Mouse (Mus musculus): ENCODE data around the gene Tigd4. TPM values are rescaled to one million over a fixed set of nuclear protein-coding genes. Genes with fewer than 3 reads are reported as not detected.

Tigd4 gene
- total and polyA plus RNA-seq, 3 experiments = not detected

- 0 out of 2 replicates have a peak, but pooled peaks have one; percentile 14 for TF ChIP-seq MEF2A (IDR thresholded peaks at IDR 0.05; ENCODE audit: borderline replicate concordance, low read depth, low read length)
- TF ChIP-seq ZNF384 (IDR thresholded peaks at IDR 0.05; ENCODE audit: low read depth, low read length) = no peak
- TF ChIP-seq CHD1 (IDR thresholded peaks at IDR 0.05; ENCODE audit: low read depth, low read length) = no peak
- no peak; the same call in 1 of the 2 replicates for TF ChIP-seq ETS1 (conservative IDR thresholded peaks at IDR 0.05; ENCODE audit: low read depth, low read length)
- TF ChIP-seq CHD2 (IDR thresholded peaks at IDR 0.05; ENCODE audit: low read length) = no peak
- no peak for TF ChIP-seq UBTF (IDR thresholded peaks at IDR 0.05; ENCODE audit: low read depth, low read length)
- no peak for TF ChIP-seq HCFC1 (IDR thresholded peaks at IDR 0.05; ENCODE audit: low read depth, low read length)
- peak; percentile 81 for TF ChIP-seq SIN3A (IDR thresholded peaks at IDR 0.05; ENCODE audit: low read length)
- TF ChIP-seq TBP (conservative IDR thresholded peaks at IDR 0.05; ENCODE audit: low read depth, low read length) = peak; percentile 80
- no peak for TF ChIP-seq USF2 (conservative IDR thresholded peaks at IDR 0.05; ENCODE audit: low read depth, low read length)
- TF ChIP-seq TCF12 (IDR thresholded peaks at IDR 0.05; ENCODE audit: low read depth, low read length) = peak; percentile 57; the same call in 1 of the 2 replicates
- TF ChIP-seq MXI1 (IDR thresholded peaks at IDR 0.05; ENCODE audit: low read depth, low read length) = peak; percentile 94
- no peak for TF ChIP-seq PAX5 (IDR thresholded peaks at IDR 0.05; ENCODE audit: low read length)
- TF ChIP-seq POLR2A (IDR thresholded peaks at IDR 0.05; ENCODE audit: low read depth, low read length) = peak; percentile 87
- no peak for TF ChIP-seq E2F4 (IDR thresholded peaks at IDR 0.05; ENCODE audit: insufficient replicate concordance, low read depth, low read length)
- peak; percentile 72 for TF ChIP-seq NELFE (IDR thresholded peaks at IDR 0.05; ENCODE audit: low read depth, low read length)
- peak; percentile 90; the same call in 1 of the 2 replicates for TF ChIP-seq MYC (IDR thresholded peaks at IDR 0.05; ENCODE audit: low read depth, low read length)
- TF ChIP-seq MAX (IDR thresholded peaks at IDR 0.05; ENCODE audit: low read length) = peak; percentile 74
- TF ChIP-seq NRF1 (IDR thresholded peaks at IDR 0.05; ENCODE audit: low read depth, low read length) = peak; percentile 60; the same call in 1 of the 2 replicates
- no peak for TF ChIP-seq CTCF (conservative IDR thresholded peaks at IDR 0.05 in 1 of 2, IDR thresholded peaks at IDR 0.05 in 1 of 2; ENCODE audit: low read depth in 2 of 2, low read length in 2 of 2)
- TF ChIP-seq MAZ (IDR thresholded peaks at IDR 0.05; ENCODE audit: low read depth, low read length) = no peak
- no peak for TF ChIP-seq MAFK (IDR thresholded peaks at IDR 0.05; ENCODE audit: insufficient replicate concordance, low read length)
- TF ChIP-seq POLR2AphosphoS2 (IDR thresholded peaks at IDR 0.05; ENCODE audit: low read depth, low read length) = peak; percentile 58; the same call in 1 of the 2 replicates
Observed at GRCm38 (mm10) chr3:84569587-84569986, 23.8 kb upstream of the Tigd4 start (continued).

DNA sequence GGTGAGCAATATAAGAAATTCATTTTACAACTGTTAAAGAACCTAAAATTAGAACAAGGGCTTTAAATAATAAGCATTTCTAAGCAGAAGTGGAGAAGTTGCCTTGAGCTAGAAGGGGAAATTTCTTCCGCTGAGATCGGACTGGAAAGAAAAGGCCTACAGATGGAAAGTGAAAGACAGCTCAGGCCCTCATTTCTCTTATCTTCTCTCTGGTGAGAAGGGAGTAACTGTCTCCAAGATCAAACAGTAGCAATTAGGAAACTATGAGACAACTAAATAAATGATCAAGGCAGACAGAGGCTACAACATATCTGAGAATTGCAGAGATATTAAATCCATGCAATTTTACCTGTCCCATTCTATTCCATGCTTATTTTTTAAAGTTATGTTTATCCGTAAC is 22.9 kb upstream of the Tigd4 start:
- H3K4me3 ChIP-seq (replicated peaks in 1 of 3; ENCODE audit: low read depth in 2 of 3, low read length in 2 of 3, poor library complexity in 1 of 3) = no peak overlapping the region
- H3K36me3 ChIP-seq (replicated peaks in 1 of 2; ENCODE audit: control insufficient read depth in 1 of 2, insufficient read depth in 1 of 2, low read length in 1 of 2) = peaks cover 0 to 5% of the 10 kb centered on the region in 2 experiments
- H3K4me2 ChIP-seq (ENCODE audit: insufficient read depth, low read depth, poor library complexity, severe bottlenecking) = peak overlapping the region; percentile 75
- no peaks in the 10 kb centered on the region for H3K9me3 ChIP-seq (replicated peaks; ENCODE audit: low read length)
- H3K4me1 ChIP-seq (ENCODE audit: control insufficient read depth in 1 of 2, insufficient read depth in 2 of 2) = peaks cover 6 to 39% of the 10 kb centered on the region in 2 experiments
- TF ChIP-seq HCFC1 (IDR thresholded peaks at IDR 0.05; ENCODE audit: low read depth, low read length) (no peak), MYC (IDR thresholded peaks at IDR 0.05; ENCODE audit: low read depth, low read length) (no peak), ELF1 (IDR thresholded peaks at IDR 0.05; ENCODE audit: low read depth, low read length) (no peak), RCOR1 (conservative IDR thresholded peaks at IDR 0.05; ENCODE audit: low read depth, low read length) (no peak), CHD1 (IDR thresholded peaks at IDR 0.05; ENCODE audit: low read depth, low read length) (no peak), JUND (conservative IDR thresholded peaks at IDR 0.05; ENCODE audit: low read depth, low read length) (no peak; the same call in 1 of the 2 replicates), ZMIZ1 (IDR thresholded peaks at IDR 0.05; ENCODE audit: low read depth, low read length) (no peak), ETS1 (conservative IDR thresholded peaks at IDR 0.05; ENCODE audit: low read depth, low read length) (no peak; the same call in 1 of the 2 replicates), CTCF (conservative IDR thresholded peaks at IDR 0.05 in 1 of 2, IDR thresholded peaks at IDR 0.05 in 1 of 2; ENCODE audit: low read depth in 2 of 2, low read length in 2 of 2) (no peak)
- dilution Hi-C loops (cut with MboI; ENCODE audit: extremely low pct_ligation_motif_present, extremely low pct_unique_long_range_greater_than_20kb, low sequenced_read_pairs) (no loop called here), in situ Hi-C loops (cut with MboI; ENCODE audit: low pct_ligation_motif_present, low pct_unique_long_range_greater_than_20kb, low sequenced_read_pairs) (no loop called here)
- H3K9ac ChIP-seq (ENCODE audit: insufficient read depth, low read depth) = peak overlapping the region; percentile 44
- H3K27ac ChIP-seq (ENCODE audit: insufficient read depth, low read depth) = peak overlapping the region; percentile 45; the same call in 1 of the 2 replicates
- peaks cover 29% of the 10 kb centered on the region for H3K79me2 ChIP-seq (replicated peaks; ENCODE audit: control insufficient read depth, extremely low read depth, insufficient read depth, poor library complexity, severe bottlenecking)
- no peaks in the 10 kb centered on the region for H3K27me3 ChIP-seq (replicated peaks)
- peak; percentile 52 for DNase-seq (ENCODE audit: extremely low read depth)

Measured in CH12.LX (cell line).